Mouse (Mus musculus) liver, embryonic 14.5 days (tissue): Measurements from ENCODE around the gene Snx4.

Source experiments
- CTCF ChIP-seq: IDR thresholded peaks from 2 replicates; pipeline ENCODE4 v1.5.1; 2016; ENCODE audit warnings: antibody characterized with exemption, low read depth, control low read depth
- EP300 ChIP-seq: IDR thresholded peaks from 2 replicates; pipeline ENCODE4 v1.6.1; 2016; ENCODE audit warnings: antibody characterized with exemption, low read depth

DNA sequence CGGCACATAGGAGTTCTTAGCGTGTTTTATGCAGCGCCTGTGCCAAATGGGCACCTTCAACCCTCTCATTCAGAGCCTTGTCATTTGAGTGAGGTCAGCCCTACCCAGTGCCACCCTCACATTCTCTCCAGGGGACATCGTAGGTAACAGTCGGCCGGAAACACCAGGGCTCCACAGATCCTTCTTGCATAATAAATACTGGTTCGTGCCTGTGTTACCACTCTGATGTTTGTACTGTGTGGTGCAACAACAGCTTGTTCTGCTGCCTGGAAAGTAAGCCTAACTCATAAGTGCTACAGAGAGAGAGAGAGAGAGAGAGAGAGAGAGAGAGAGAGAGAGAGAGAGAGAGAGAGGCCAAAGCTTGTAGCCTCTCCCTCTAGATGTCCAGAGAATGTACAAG, 66.8 kb downstream of the Snx4 start:
- TF ChIP-seq CTCF (no peak), EP300 (no peak)
